Mouse (Mus musculus): ENCODE measurements around the gene Gbe1. TPM values are rescaled to one million over a fixed set of nuclear protein-coding genes. Genes with fewer than 3 reads are reported as not detected.

Gbe1 gene
- total RNA-seq, 1 experiment, result 4.4 TPM

DNA sequence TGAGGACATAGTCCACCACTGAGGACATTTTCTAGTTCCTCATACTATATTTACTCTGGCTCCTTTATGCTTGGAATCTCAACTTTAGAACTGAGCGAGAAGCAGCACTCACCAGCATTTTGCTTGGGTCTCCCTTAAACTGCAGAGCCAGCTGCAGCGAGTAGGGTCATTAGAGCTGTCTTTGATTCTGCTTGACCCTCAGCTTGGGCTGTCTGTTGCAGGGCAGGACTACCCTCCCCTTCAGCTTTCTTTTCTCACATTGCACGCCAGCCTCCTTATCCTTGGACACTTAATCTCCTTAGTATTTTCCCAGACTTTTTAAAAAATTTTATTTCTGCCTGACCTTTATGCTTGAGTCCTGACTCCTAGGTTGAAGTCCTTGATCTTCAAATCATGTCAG, 237.1 kb downstream of the Gbe1 start:
- Histone ChIP-seq H3K9me3 (ENCODE audit: control insufficient read depth, insufficient read depth, low read depth, low read length) (no peaks in the 10 kb centered on the region), H3K4me1 (ENCODE audit: control insufficient read depth in 2 of 2, insufficient read depth in 2 of 2, low read length in 2 of 2, poor library complexity in 1 of 2) (no peaks in the 10 kb centered on the region), H3K4me3 (ENCODE audit: insufficient read depth in 1 of 2, low read depth in 1 of 2, low read length in 2 of 2, poor library complexity in 1 of 2, severe bottlenecking in 1 of 2) (no peak overlapping the region), H3K36me3 (ENCODE audit: control insufficient read depth, insufficient read depth, low read length, poor library complexity, severe bottlenecking) (no peaks in the 10 kb centered on the region), H3K27ac (ENCODE audit: insufficient read depth, low read depth, low read length, poor library complexity, severe bottlenecking) (no peak overlapping the region), H3K9ac (ENCODE audit: insufficient read depth, low read depth, low read length, poor library complexity, severe bottlenecking) (no peak overlapping the region)
- DNase-seq (ENCODE audit: low read depth, low spot score), result no peak
- in situ Hi-C loops (cut with MboI; ENCODE audit: low sequenced_read_pairs in 2 of 2, unreplicated experiment in 2 of 2), result no loop called here
- no peak for TF ChIP-seq MAFK (IDR thresholded peaks at IDR 0.05; ENCODE audit: insufficient read depth, low read depth, low read length)
- no peak for TF ChIP-seq HCFC1 (IDR thresholded peaks at IDR 0.05; ENCODE audit: borderline replicate concordance, insufficient read depth, low read length)
- no peak for TF ChIP-seq ZC3H11A (IDR thresholded peaks at IDR 0.05; ENCODE audit: borderline replicate concordance, low read depth, low read length)
- TF ChIP-seq CHD2 (IDR thresholded peaks at IDR 0.05; ENCODE audit: low read depth, low read length), result no peak
- no peak for TF ChIP-seq ZNF384 (IDR thresholded peaks at IDR 0.05; ENCODE audit: low read depth, low read length)

DNA sequence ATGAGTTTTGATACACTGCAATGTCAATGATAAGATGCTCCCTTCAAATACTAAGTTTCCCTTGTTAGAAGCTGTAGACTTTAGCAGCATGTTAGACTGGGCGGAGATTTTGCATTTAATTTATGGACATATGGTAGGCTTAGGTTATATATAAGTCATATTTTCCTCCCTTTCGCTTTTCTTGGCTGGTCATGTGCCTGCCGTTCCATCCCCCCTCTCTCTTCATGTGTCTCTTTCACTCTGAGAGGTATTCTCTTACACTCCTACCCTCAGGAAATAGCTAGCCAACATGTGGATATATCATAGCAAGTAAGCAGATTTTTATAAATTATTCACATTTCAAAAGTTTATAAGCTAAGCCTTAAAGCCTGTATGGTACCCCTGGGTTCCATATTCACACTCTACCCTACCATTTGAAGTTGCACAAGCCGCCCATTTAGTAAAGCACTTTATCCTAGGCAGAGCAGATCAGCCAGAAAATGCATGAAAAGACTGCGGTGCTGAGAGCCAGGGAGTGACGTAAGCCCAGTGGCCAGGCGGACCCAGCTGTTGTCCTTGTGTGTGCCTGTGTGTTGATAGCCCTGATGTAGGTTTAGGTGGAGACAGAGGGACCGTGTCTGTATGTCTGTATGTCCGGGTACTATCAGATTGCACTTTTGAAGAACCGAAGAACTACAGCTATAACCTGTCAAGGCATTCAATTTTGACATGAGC, 248.0 kb downstream of the Gbe1 start:
- no peak overlapping the region for H3K27ac ChIP-seq (ENCODE audit: insufficient read depth, low read depth, low read length, poor library complexity, severe bottlenecking)
- no peaks in the 10 kb centered on the region for H3K4me1 ChIP-seq (ENCODE audit: control insufficient read depth in 2 of 2, insufficient read depth in 2 of 2, low read length in 2 of 2, poor library complexity in 1 of 2)
- no peaks in the 10 kb centered on the region for H3K36me3 ChIP-seq (ENCODE audit: control insufficient read depth, insufficient read depth, low read length, poor library complexity, severe bottlenecking)
- in situ Hi-C loops (cut with MboI; ENCODE audit: low sequenced_read_pairs in 2 of 2, unreplicated experiment in 2 of 2), result loop anchor here in 1 of 2 experiments (10.0 kb wide), 1 partner anchor 137 kb away; no protein-coding TSS in a partner anchor
- TF ChIP-seq ZNF384 (IDR thresholded peaks at IDR 0.05; ENCODE audit: low read depth, low read length) (no peak), MAFK (IDR thresholded peaks at IDR 0.05; ENCODE audit: insufficient read depth, low read depth, low read length) (no peak), CHD2 (IDR thresholded peaks at IDR 0.05; ENCODE audit: low read depth, low read length) (no peak), HCFC1 (IDR thresholded peaks at IDR 0.05; ENCODE audit: borderline replicate concordance, insufficient read depth, low read length) (no peak), ZC3H11A (IDR thresholded peaks at IDR 0.05; ENCODE audit: borderline replicate concordance, low read depth, low read length) (no peak)
- no peak overlapping the region for H3K4me3 ChIP-seq (ENCODE audit: insufficient read depth in 1 of 2, low read depth in 1 of 2, low read length in 2 of 2, poor library complexity in 1 of 2, severe bottlenecking in 1 of 2)
- H3K9ac ChIP-seq (ENCODE audit: insufficient read depth, low read depth, low read length, poor library complexity, severe bottlenecking), result no peak overlapping the region
- no peak for DNase-seq (ENCODE audit: low read depth, low spot score)
- no peaks in the 10 kb centered on the region for H3K9me3 ChIP-seq (ENCODE audit: control insufficient read depth, insufficient read depth, low read depth, low read length)

DNA sequence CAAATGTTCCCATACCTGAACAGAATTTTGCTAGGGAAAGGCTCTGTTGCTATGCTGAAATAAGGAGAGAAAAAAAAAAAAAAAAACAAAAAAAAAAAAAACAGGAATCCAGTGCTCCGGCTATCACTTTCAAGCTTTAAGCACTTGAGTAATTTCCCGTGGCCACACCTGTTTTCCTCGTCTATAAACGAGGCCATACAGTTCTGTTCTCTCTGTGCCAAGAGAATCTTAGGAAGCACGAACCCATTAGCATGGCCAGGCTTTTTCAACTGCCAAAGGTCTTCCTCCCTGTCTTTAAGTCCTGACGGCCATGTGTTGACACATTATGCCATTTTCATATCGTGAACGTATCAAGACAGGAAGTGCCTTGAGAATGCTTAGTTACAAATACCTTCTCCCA, 248.8 kb downstream of the Gbe1 start:
- in situ Hi-C loops (cut with MboI; ENCODE audit: low sequenced_read_pairs in 2 of 2, unreplicated experiment in 2 of 2), result loop anchor here in 1 of 2 experiments (10.0 kb wide), 1 partner anchor 138 kb away; no protein-coding TSS in a partner anchor

DNA sequence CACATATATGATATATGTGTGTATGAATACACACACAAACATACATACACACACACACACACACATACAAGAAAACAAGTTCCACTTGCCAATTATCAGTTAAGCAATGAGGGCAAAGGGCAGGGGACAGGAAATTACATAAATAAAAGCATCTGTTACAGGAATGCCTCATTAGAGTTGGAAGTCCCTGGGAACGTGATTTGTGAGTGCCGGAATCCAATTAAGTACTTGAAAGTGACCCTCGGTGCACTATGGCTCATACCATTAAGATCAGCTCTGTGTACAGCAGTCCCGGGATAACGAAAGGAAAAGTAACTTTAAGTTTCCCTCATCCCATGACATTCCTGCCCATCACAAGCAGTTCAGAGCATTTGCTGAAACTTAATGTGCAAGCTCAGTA, 249.7 kb downstream of the Gbe1 start:
- Histone ChIP-seq H3K36me3 (ENCODE audit: control insufficient read depth, insufficient read depth, low read length, poor library complexity, severe bottlenecking) (no peaks in the 10 kb centered on the region), H3K9ac (ENCODE audit: insufficient read depth, low read depth, low read length, poor library complexity, severe bottlenecking) (no peak overlapping the region), H3K4me3 (ENCODE audit: insufficient read depth in 1 of 2, low read depth in 1 of 2, low read length in 2 of 2, poor library complexity in 1 of 2, severe bottlenecking in 1 of 2) (no peak overlapping the region), H3K4me1 (ENCODE audit: control insufficient read depth in 2 of 2, insufficient read depth in 2 of 2, low read length in 2 of 2, poor library complexity in 1 of 2) (no peaks in the 10 kb centered on the region), H3K9me3 (ENCODE audit: control insufficient read depth, insufficient read depth, low read depth, low read length) (no peaks in the 10 kb centered on the region), H3K27ac (ENCODE audit: insufficient read depth, low read depth, low read length, poor library complexity, severe bottlenecking) (no peak overlapping the region)
- TF ChIP-seq ZNF384 (IDR thresholded peaks at IDR 0.05; ENCODE audit: low read depth, low read length) (no peak), CHD2 (IDR thresholded peaks at IDR 0.05; ENCODE audit: low read depth, low read length) (no peak), HCFC1 (IDR thresholded peaks at IDR 0.05; ENCODE audit: borderline replicate concordance, insufficient read depth, low read length) (no peak), MAFK (IDR thresholded peaks at IDR 0.05; ENCODE audit: insufficient read depth, low read depth, low read length) (no peak), ZC3H11A (IDR thresholded peaks at IDR 0.05; ENCODE audit: borderline replicate concordance, low read depth, low read length) (no peak)
- DNase-seq (ENCODE audit: low read depth, low spot score), result no peak
- in situ Hi-C loops (cut with MboI; ENCODE audit: low sequenced_read_pairs in 2 of 2, unreplicated experiment in 2 of 2), result loop anchor here in 1 of 2 experiments (10.0 kb wide), 1 partner anchor 139 kb away; no protein-coding TSS in a partner anchor

More for the DNA sequence above, 248.8 kb downstream of the Gbe1 start:
- Histone ChIP-seq H3K27ac (ENCODE audit: insufficient read depth, low read depth, low read length, poor library complexity, severe bottlenecking) (no peak overlapping the region), H3K9me3 (ENCODE audit: control insufficient read depth, insufficient read depth, low read depth, low read length) (no peaks in the 10 kb centered on the region), H3K4me1 (ENCODE audit: control insufficient read depth in 2 of 2, insufficient read depth in 2 of 2, low read length in 2 of 2, poor library complexity in 1 of 2) (no peaks in the 10 kb centered on the region), H3K36me3 (ENCODE audit: control insufficient read depth, insufficient read depth, low read length, poor library complexity, severe bottlenecking) (no peaks in the 10 kb centered on the region), H3K4me3 (ENCODE audit: insufficient read depth in 1 of 2, low read depth in 1 of 2, low read length in 2 of 2, poor library complexity in 1 of 2, severe bottlenecking in 1 of 2) (no peak overlapping the region), H3K9ac (ENCODE audit: insufficient read depth, low read depth, low read length, poor library complexity, severe bottlenecking) (no peak overlapping the region)
- no peak for TF ChIP-seq MAFK (IDR thresholded peaks at IDR 0.05; ENCODE audit: insufficient read depth, low read depth, low read length)
- no peak for TF ChIP-seq HCFC1 (IDR thresholded peaks at IDR 0.05; ENCODE audit: borderline replicate concordance, insufficient read depth, low read length)
- TF ChIP-seq ZC3H11A (IDR thresholded peaks at IDR 0.05; ENCODE audit: borderline replicate concordance, low read depth, low read length), result no peak
- no peak for TF ChIP-seq ZNF384 (IDR thresholded peaks at IDR 0.05; ENCODE audit: low read depth, low read length)
- no peak for TF ChIP-seq CHD2 (IDR thresholded peaks at IDR 0.05; ENCODE audit: low read depth, low read length)
- DNase-seq (ENCODE audit: low read depth, low spot score), result no peak
